In genomic region chr15:85266729-85267434, GRCm38 (mm10) we compare ENCODE assay signal across 9 mouse cellular contexts.
DNase-seq lines count a peak whose midpoint lies in the region; ATAC-seq and TF ChIP-seq lines count a peak whose summit lies in the region.
"Had no signal": no experiment of that assay in that cellular context is flagged by ENCODE, and none has a peak within 500 bp of the region (broad histone marks: within the 10 kb centered on the region; RNA-seq: fewer than 3 reads in every experiment).

No protein-coding gene starts in this region.

- peak; percentile 72 for DNase-seq in ES-E14 (ENCODE audit: low read depth, low spot score)
- DNase-seq in adrenal gland, postnatal 36 days = peak; percentile 83 to 85
- peak; percentile 86 for DNase-seq in embryonic facial prominence, embryonic 10.5 days (ENCODE audit: low spot score)
- DNase-seq in heart, postnatal 0 days (ENCODE audit: low spot score) = peak; percentile 80
- peak; percentile 87 to 92 for DNase-seq in left cerebral cortex, adult 18-20 months (ENCODE audit: low spot score in 2 of 2)

- in situ Hi-C loops in ES-E14 (cut with MboI; ENCODE audit: low sequenced_read_pairs in 2 of 2, unreplicated experiment in 2 of 2) = loop anchor here in 1 of 2 experiments (10.0 kb wide), 1 partner anchor 318 kb away; the partner anchor contains the start of gene Wnt7b

- H3K4me2 ChIP-seq in heart, postnatal 0 days (ENCODE audit: low read depth, low read length) = no peak overlapping the region
- H3K4me2 ChIP-seq: liver, embryonic 15.5 days had no signal

- no peak for TF ChIP-seq POLR2A in small intestine, adult 2 months (IDR thresholded peaks at IDR 0.05; ENCODE audit: low read depth, low read length)

- no peaks in the 10 kb centered on the region for H3K9me3 ChIP-seq in ES-E14 (ENCODE audit: control insufficient read depth, insufficient read depth, low read depth, low read length)
- H3K9me3 ChIP-seq in embryonic facial prominence, embryonic 10.5 days = no peaks in the 10 kb centered on the region
- H3K9me3 ChIP-seq in heart, postnatal 0 days (replicated peaks; ENCODE audit: control insufficient read depth, low read length) = no peaks in the 10 kb centered on the region
- H3K9me3 ChIP-seq: liver, embryonic 15.5 days had no signal

- H3K4me3 ChIP-seq in ES-E14 (ENCODE audit: insufficient read depth in 1 of 2, low read depth in 1 of 2, low read length in 2 of 2, poor library complexity in 1 of 2, severe bottlenecking in 1 of 2) = no peak overlapping the region
- no peak overlapping the region for H3K4me3 ChIP-seq in embryonic facial prominence, embryonic 10.5 days
- no peak overlapping the region for H3K4me3 ChIP-seq in heart, postnatal 0 days (ENCODE audit: low read depth, low read length)
- H3K4me3 ChIP-seq in small intestine, adult 2 months (ENCODE audit: low read depth, low read length) = no peak overlapping the region
- H3K4me3 ChIP-seq: liver, embryonic 15.5 days had no signal

- TF ChIP-seq EP300 in heart, postnatal 0 days (IDR thresholded peaks at IDR 0.05; ENCODE audit: low read depth) = no peak

- no peaks in the 10 kb centered on the region; a peak in 1 of 4 replicates for H3K4me1 ChIP-seq in ES-E14 (ENCODE audit: control insufficient read depth in 2 of 2, insufficient read depth in 2 of 2, low read length in 2 of 2, poor library complexity in 1 of 2)
- H3K4me1 ChIP-seq in embryonic facial prominence, embryonic 10.5 days = peaks cover 24% of the 10 kb centered on the region
- no peaks in the 10 kb centered on the region for H3K4me1 ChIP-seq in heart, postnatal 0 days (ENCODE audit: control insufficient read depth, insufficient read depth)
- H3K4me1 ChIP-seq in small intestine, adult 2 months (ENCODE audit: control insufficient read depth, insufficient read depth, insufficient read length, low read length) = no peaks in the 10 kb centered on the region
- H3K4me1 ChIP-seq: liver, embryonic 15.5 days had no signal

- H3K9ac ChIP-seq in ES-E14 (ENCODE audit: insufficient read depth, low read depth, low read length, poor library complexity, severe bottlenecking) = no peak overlapping the region
- H3K9ac ChIP-seq in heart, postnatal 0 days (replicated peaks; ENCODE audit: low read depth, low read length) = no peak overlapping the region
- H3K9ac ChIP-seq: liver, embryonic 15.5 days had no signal

- no peak overlapping the region; the same call in 1 of the 2 replicates for H3K27ac ChIP-seq in ES-E14 (ENCODE audit: insufficient read depth, low read depth, low read length, poor library complexity, severe bottlenecking)
- no peak overlapping the region for H3K27ac ChIP-seq in embryonic facial prominence, embryonic 10.5 days (replicated peaks)
- no peak overlapping the region for H3K27ac ChIP-seq in heart, postnatal 0 days (ENCODE audit: low read depth)
- no peak overlapping the region for H3K27ac ChIP-seq in small intestine, adult 2 months (ENCODE audit: insufficient read depth, low read depth, low read length)
- H3K27ac ChIP-seq: liver, embryonic 15.5 days had no signal

- TF ChIP-seq CTCF in heart, postnatal 0 days (IDR thresholded peaks at IDR 0.05; ENCODE audit: low read depth) = peak; percentile 77
- TF ChIP-seq CTCF in small intestine, adult 2 months (IDR thresholded peaks at IDR 0.05; ENCODE audit: extremely low read depth, insufficient read length, insufficient replicate concordance, low read depth, low read length) = peak; percentile 79; the same call in 1 of the 2 replicates

- ATAC-seq in heart, postnatal 0 days (ENCODE audit: insufficient read depth, low read depth) = 0 out of 2 replicates have a peak, but pooled peaks have one; percentile 44
- ATAC-seq in megakaryocyte progenitor cell, adult 5-6 weeks (replicated peaks; ENCODE audit: poor library complexity) = peak; percentile 66; the same call in 1 of the 2 replicates
- ATAC-seq in erythroid progenitor cell, adult 5-6 weeks (replicated peaks; ENCODE audit: low FRiP score, poor library complexity, severe bottlenecking) = no peak

- WGBS in embryonic facial prominence, embryonic 10.5 days = 46% methylated on average over 14 of the region's 14 CpGs
- WGBS in heart, postnatal 0 days = 40% methylated on average over 14 of the region's 14 CpGs
- WGBS in small intestine, adult 2 months = 56% methylated on average over 14 of the region's 14 CpGs

- no peaks in the 10 kb centered on the region for H3K27me3 ChIP-seq in embryonic facial prominence, embryonic 10.5 days (replicated peaks; ENCODE audit: low read depth, poor library complexity, severe bottlenecking)
- H3K27me3 ChIP-seq in heart, postnatal 0 days (ENCODE audit: control insufficient read depth, insufficient read depth, low read length) = no peaks in the 10 kb centered on the region
- no peaks in the 10 kb centered on the region for H3K27me3 ChIP-seq in small intestine, adult 2 months (ENCODE audit: control insufficient read depth, insufficient read depth, low read length)
- H3K27me3 ChIP-seq: liver, embryonic 15.5 days had no signal

- peaks cover 9% of the 10 kb centered on the region; the same call in 1 of the 2 replicates for H3K36me3 ChIP-seq in ES-E14 (ENCODE audit: control insufficient read depth, insufficient read depth, low read length, poor library complexity, severe bottlenecking)
- peaks cover 83% of the 10 kb centered on the region for H3K36me3 ChIP-seq in embryonic facial prominence, embryonic 10.5 days (replicated peaks)
- H3K36me3 ChIP-seq in heart, postnatal 0 days (replicated peaks; ENCODE audit: control insufficient read depth, insufficient read depth, low read length) = no peaks in the 10 kb centered on the region
- H3K36me3 ChIP-seq in small intestine, adult 2 months (ENCODE audit: control insufficient read depth, insufficient read depth, low read length) = peaks cover 2% of the 10 kb centered on the region; the same call in 1 of the 2 replicates
- H3K36me3 ChIP-seq: liver, embryonic 15.5 days had no signal

TF ChIP-seq in ES-E14, 5 proteins besides CTCF, POLR2A, EP300 and RAD21:
- TF ChIP-seq ZNF384 (IDR thresholded peaks at IDR 0.05; ENCODE audit: low read depth, low read length) (no peak), MAFK (IDR thresholded peaks at IDR 0.05; ENCODE audit: insufficient read depth, low read depth, low read length) (no peak), ZC3H11A (IDR thresholded peaks at IDR 0.05; ENCODE audit: borderline replicate concordance, low read depth, low read length) (0 out of 2 replicates have a peak, but pooled peaks have one; percentile 28), HCFC1 (IDR thresholded peaks at IDR 0.05; ENCODE audit: borderline replicate concordance, insufficient read depth, low read length) (no peak), CHD2 (IDR thresholded peaks at IDR 0.05; ENCODE audit: low read depth, low read length) (no peak)
